In the genomic region with DNA sequence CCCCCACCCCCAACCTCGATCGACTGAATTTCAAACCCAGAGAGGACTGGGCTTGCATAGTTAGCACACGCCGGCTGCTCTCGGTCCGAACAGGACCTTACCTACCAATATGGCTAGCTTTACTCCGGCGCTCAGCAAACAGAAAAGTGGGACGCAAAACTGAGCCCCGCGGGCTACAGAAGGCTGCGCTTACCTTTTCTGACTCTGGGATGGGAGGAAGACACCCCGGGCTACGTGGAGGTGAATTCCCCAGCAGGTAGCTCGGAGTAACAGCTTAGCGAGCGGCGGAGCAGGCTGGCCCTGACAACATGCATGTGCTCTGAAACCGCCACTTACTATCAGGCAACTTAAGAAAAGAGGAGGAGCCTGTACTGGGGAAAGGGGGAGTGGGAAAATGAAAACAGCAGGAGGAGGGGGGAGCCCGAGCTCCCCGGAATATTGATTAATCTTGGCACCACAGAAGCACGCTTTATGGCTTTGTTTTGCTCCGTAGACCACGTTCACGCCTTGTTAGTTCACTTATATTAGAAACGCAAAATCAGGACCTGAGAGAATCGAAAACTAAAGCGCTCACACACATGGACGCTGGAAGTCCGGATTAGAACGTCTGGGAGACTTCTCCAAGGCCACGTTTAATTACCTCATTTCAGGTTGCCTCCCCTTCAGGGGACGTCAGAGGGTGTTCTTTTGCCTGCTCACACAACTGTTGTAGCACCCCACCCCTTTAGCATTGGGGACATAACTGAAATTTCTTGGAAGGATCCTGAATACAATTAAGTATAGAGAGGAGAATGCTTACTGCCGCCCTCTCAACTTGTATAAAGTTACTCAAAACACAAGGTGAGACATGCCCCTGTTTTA, we compare ENCODE assay signal across 8 mouse cellular contexts. TPM values are rescaled to one million over a fixed set of nuclear protein-coding genes. Genes with fewer than 3 reads are reported as not detected.
DNase-seq lines count a peak whose midpoint lies in the region; ATAC-seq and TF ChIP-seq lines count a peak whose summit lies in the region.

TSS of gene Slc1a3 (minus strand) at position 619 of the 861 bp plus-strand sequence.

- TF ChIP-seq EP300 in CH12.LX (IDR thresholded peaks at IDR 0.05; ENCODE audit: low read length): no peak

- H3K79me2 ChIP-seq in CH12.LX (replicated peaks; ENCODE audit: control insufficient read depth, extremely low read depth, insufficient read depth, poor library complexity, severe bottlenecking): peaks cover 4% of the 10 kb centered on the region; the same call in 1 of the 2 replicates

- peak; percentile 94 for ATAC-seq in forebrain, embryonic 11.5 days (replicated peaks; ENCODE audit: low FRiP score)
- peak; percentile 90 for ATAC-seq in lung, embryonic 14.5 days (ENCODE audit: insufficient read depth)

- dilution Hi-C loops in CH12.LX (cut with MboI; ENCODE audit: extremely low pct_ligation_motif_present, extremely low pct_unique_long_range_greater_than_20kb, low sequenced_read_pairs): no loop called here

- peak within 1 kb of the TSS in 2 of 3 experiments; percentile 48 to 89 for H3K4me3 ChIP-seq in CH12.LX (replicated peaks in 1 of 3; ENCODE audit: low read depth in 2 of 3, low read length in 2 of 3, poor library complexity in 1 of 3)
- peak within 1 kb of the TSS; percentile 62 for H3K4me3 ChIP-seq in forebrain, embryonic 11.5 days (ENCODE audit: low read depth, low read length)
- peak within 1 kb of the TSS; percentile 63 for H3K4me3 ChIP-seq in layer of hippocampus, adult 2 months
- peak within 1 kb of the TSS; percentile 67 for H3K4me3 ChIP-seq in lung, embryonic 14.5 days (ENCODE audit: low read depth, low read length)
- peak within 1 kb of the TSS; percentile 79 for H3K4me3 ChIP-seq in olfactory bulb, adult 2 months (ENCODE audit: insufficient read depth, low read depth, low read length)

- WGBS in forebrain, embryonic 11.5 days: under 1% methylated on average over 34 of the region's 34 CpGs
- under 1% methylated on average over 34 of the region's 34 CpGs for whole genome bisulfite sequencing in lung, embryonic 14.5 days
- WGBS in olfactory bulb, adult 2 months: 1% methylated on average over 34 of the region's 34 CpGs

- peaks cover 13 to 29% of the 10 kb centered on the region in 2 experiments for H3K4me1 ChIP-seq in CH12.LX (ENCODE audit: control insufficient read depth in 1 of 2, insufficient read depth in 2 of 2)
- peaks cover 2% of the 10 kb centered on the region; the same call in 1 of the 2 replicates for H3K4me1 ChIP-seq in forebrain, embryonic 11.5 days (replicated peaks; ENCODE audit: control insufficient read depth, insufficient read depth, low read length)
- 0 out of 2 replicates have a peak, but pooled peaks cover 5% of the 10 kb centered on the region for H3K4me1 ChIP-seq in lung, embryonic 14.5 days (ENCODE audit: insufficient read depth)
- H3K4me1 ChIP-seq in olfactory bulb, adult 2 months (ENCODE audit: control insufficient read depth, insufficient read depth, low read length): no peaks in the 10 kb centered on the region

- intact Hi-C loops in heart, postnatal 36 days (cut with DNase I): loop anchor here (5.0 kb wide), 1 partner anchor 78 kb away; no protein-coding TSS in a partner anchor

- TF ChIP-seq RAD21 in CH12.LX (IDR thresholded peaks at IDR 0.05; ENCODE audit: low read depth, low read length): no peak

- no peak for DNase-seq in CH12.LX (ENCODE audit: extremely low read depth)
- peak; percentile 38 for DNase-seq in brain, adult 2 months (ENCODE audit: low read depth, low spot score)
- DNase-seq in forebrain, embryonic 11.5 days (ENCODE audit: low spot score): peak; percentile 71
- DNase-seq in heart, postnatal 36 days: peak; percentile 28 to 51
- peak; percentile 35 to 51 for DNase-seq in layer of hippocampus, adult 2 months (ENCODE audit: low spot score in 2 of 2)
- peak; percentile 77 for DNase-seq in lung, embryonic 14.5 days
- DNase-seq in yolk sac, embryonic 10.5 days (ENCODE audit: low spot score): peak; percentile 67

- no peaks in the 10 kb centered on the region for H3K27me3 ChIP-seq in CH12.LX (replicated peaks)
- H3K27me3 ChIP-seq in forebrain, embryonic 11.5 days (ENCODE audit: control insufficient read depth, insufficient read depth, low read length): no peaks in the 10 kb centered on the region; the same call in 1 of the 2 replicates
- H3K27me3 ChIP-seq in lung, embryonic 14.5 days (ENCODE audit: insufficient read depth, low read length): no peaks in the 10 kb centered on the region

- H3K4me2 ChIP-seq in CH12.LX (ENCODE audit: insufficient read depth, low read depth, poor library complexity, severe bottlenecking): peak within 1 kb of the TSS; percentile 70
- peak within 1 kb of the TSS; percentile 91 for H3K4me2 ChIP-seq in forebrain, embryonic 11.5 days (ENCODE audit: low read depth, low read length, severe bottlenecking)
- peak within 1 kb of the TSS; percentile 78 for H3K4me2 ChIP-seq in lung, embryonic 14.5 days

- H3K9me3 ChIP-seq in CH12.LX (replicated peaks; ENCODE audit: low read length): no peaks in the 10 kb centered on the region
- no peaks in the 10 kb centered on the region for H3K9me3 ChIP-seq in forebrain, embryonic 11.5 days (ENCODE audit: control insufficient read depth, low read length)
- no peaks in the 10 kb centered on the region for H3K9me3 ChIP-seq in lung, embryonic 14.5 days (ENCODE audit: low read depth, low read length)

- TF ChIP-seq CTCF in CH12.LX (conservative IDR thresholded peaks at IDR 0.05 in 1 of 2, IDR thresholded peaks at IDR 0.05 in 1 of 2; ENCODE audit: low read depth in 2 of 2, low read length in 2 of 2): no peak
- TF ChIP-seq CTCF in layer of hippocampus, adult 2 months (conservative IDR thresholded peaks at IDR 0.05): no peak
- TF ChIP-seq CTCF in lung, embryonic 14.5 days (IDR thresholded peaks at IDR 0.05; ENCODE audit: low read depth): no peak
- no peak for TF ChIP-seq CTCF in olfactory bulb, adult 2 months (IDR thresholded peaks at IDR 0.05; ENCODE audit: insufficient read depth, low read depth, low read length)

- in situ Hi-C loops in CH12.LX (cut with MboI; ENCODE audit: low pct_ligation_motif_present, low pct_unique_long_range_greater_than_20kb, low sequenced_read_pairs): no loop called here

- peak; percentile 79 for TF ChIP-seq POLR2A in CH12.LX (IDR thresholded peaks at IDR 0.05; ENCODE audit: low read depth, low read length)
- TF ChIP-seq POLR2A in olfactory bulb, adult 2 months (IDR thresholded peaks at IDR 0.05; ENCODE audit: insufficient read depth, low read depth, low read length): no peak

- H3K27ac ChIP-seq in CH12.LX (ENCODE audit: insufficient read depth, low read depth): 0 out of 2 replicates have a peak within 1 kb of the TSS, but pooled peaks have one; percentile 41
- no peak within 1 kb of the TSS for H3K27ac ChIP-seq in forebrain, embryonic 11.5 days (ENCODE audit: low read depth, low read length)
- H3K27ac ChIP-seq in layer of hippocampus, adult 2 months: peak within 1 kb of the TSS; percentile 95
- H3K27ac ChIP-seq in lung, embryonic 14.5 days (ENCODE audit: low read depth): peak within 1 kb of the TSS; percentile 34
- H3K27ac ChIP-seq in olfactory bulb, adult 2 months (ENCODE audit: insufficient read depth, low read depth, low read length): peak within 1 kb of the TSS; percentile 77

- H3K9ac ChIP-seq in CH12.LX (ENCODE audit: insufficient read depth, low read depth): peak within 1 kb of the TSS; percentile 81
- H3K9ac ChIP-seq in forebrain, embryonic 11.5 days (ENCODE audit: low read length): peak within 1 kb of the TSS; percentile 72
- H3K9ac ChIP-seq in lung, embryonic 14.5 days: peak within 1 kb of the TSS; percentile 72

- H3K36me3 ChIP-seq in CH12.LX (replicated peaks in 1 of 2; ENCODE audit: control insufficient read depth in 1 of 2, insufficient read depth in 1 of 2, low read length in 1 of 2): peaks cover 0 to 3% of the 10 kb centered on the region in 2 experiments
- H3K36me3 ChIP-seq in forebrain, embryonic 11.5 days (ENCODE audit: control insufficient read depth, insufficient read depth, low read length): no peaks in the 10 kb centered on the region; the same call in 1 of the 2 replicates
- peaks cover 6% of the 10 kb centered on the region for H3K36me3 ChIP-seq in lung, embryonic 14.5 days (ENCODE audit: insufficient read depth)

TF ChIP-seq in CH12.LX, 34 proteins besides CTCF, POLR2A, EP300 and RAD21 (continues in another document):
- TF ChIP-seq RCOR1 (conservative IDR thresholded peaks at IDR 0.05; ENCODE audit: low read depth, low read length) (no peak), TBP (conservative IDR thresholded peaks at IDR 0.05; ENCODE audit: low read depth, low read length) (peak; percentile 73; the same call in 1 of the 2 replicates), CHD2 (IDR thresholded peaks at IDR 0.05; ENCODE audit: low read length) (no peak), JUN (IDR thresholded peaks at IDR 0.05; ENCODE audit: insufficient read depth, low read depth, low read length) (no peak), ELF1 (IDR thresholded peaks at IDR 0.05; ENCODE audit: low read depth, low read length) (no peak), SIN3A (IDR thresholded peaks at IDR 0.05; ENCODE audit: low read length) (peak; percentile 60; the same call in 1 of the 2 replicates), MAX (IDR thresholded peaks at IDR 0.05; ENCODE audit: low read length) (peak; percentile 65; the same call in 1 of the 2 replicates), ZNF384 (IDR thresholded peaks at IDR 0.05; ENCODE audit: low read depth, low read length) (no peak), POLR2AphosphoS2 (IDR thresholded peaks at IDR 0.05; ENCODE audit: low read depth, low read length) (no peak), ZC3H11A (IDR thresholded peaks at IDR 0.05; ENCODE audit: low read depth, low read length) (no peak), ZMIZ1 (IDR thresholded peaks at IDR 0.05; ENCODE audit: low read depth, low read length) (0 out of 2 replicates have a peak, but pooled peaks have one; percentile 49), SMC3 (IDR thresholded peaks at IDR 0.05; ENCODE audit: low read depth, low read length) (no peak), MAFK (IDR thresholded peaks at IDR 0.05; ENCODE audit: insufficient replicate concordance, low read length) (no peak), USF2 (conservative IDR thresholded peaks at IDR 0.05; ENCODE audit: low read depth, low read length) (no peak), JUND (conservative IDR thresholded peaks at IDR 0.05; ENCODE audit: low read depth, low read length) (no peak), MXI1 (IDR thresholded peaks at IDR 0.05; ENCODE audit: low read depth, low read length) (peak; percentile 92), KAT2A (IDR thresholded peaks at IDR 0.05; ENCODE audit: insufficient replicate concordance, low read length) (no peak)

RNA-seq across cellular contexts. Expression of gene Slc1a3, which starts in this region (rescaled TPM):
- total RNA-seq in CH12.LX (2012; rRNA removed): 9.9 and 12.6 TPM in 2 replicates
- 6.5 and 8.2 TPM in 2 replicates for total RNA-seq in CH12.LX (2014; rRNA removed)
- polyA plus RNA-seq in CH12.LX (2012; ENCODE audit: insufficient read length, low read depth): 3.7 and 4.5 TPM in 2 replicates
- 48.7 and 49.3 TPM in 2 replicates for polyA plus RNA-seq in forebrain, embryonic 11.5 days (2014; fragmentation: Nextera tagmentation; extraction: Ambion mirVana)
- 1 to 10 TPM; 1.5 to 2.9 TPM for total RNA-seq in heart, postnatal 36 days (2021)
- total RNA-seq in layer of hippocampus, adult 2 months (2021): 100 to 1,000 TPM; 388 to 405 TPM
- 24.5 and 26.1 TPM in 2 replicates for polyA plus RNA-seq in lung, embryonic 14.5 days (2014; fragmentation: Nextera tagmentation; extraction: Ambion mirVana)
- polyA plus RNA-seq in olfactory bulb, adult 2 months (2012; ENCODE audit: insufficient read depth, insufficient read length, low replicate concordance, missing spikeins): 294 and 312 TPM in 2 replicates

Comparison
In these comparisons a context has a peak if more than half of its experiments do, and no peak if none do; other contexts are left out.
1. RNA of gene Slc1a3 (total RNA-seq): 388 to 405 TPM in layer of hippocampus, adult 2 months; 6.5 to 12.6 TPM in CH12.LX and 1.5 to 2.9 TPM in heart, postnatal 36 days; every median in the first group is over 10 times any median in the second.
2. Peak in every context shown above with its lines, with median percentiles within 50 percentile points of each other: H3K4me2 ChIP-seq, H3K4me3 ChIP-seq and H3K9ac ChIP-seq.